Mouse (Mus musculus): ENCODE data around the gene Phgr1.

DNA sequence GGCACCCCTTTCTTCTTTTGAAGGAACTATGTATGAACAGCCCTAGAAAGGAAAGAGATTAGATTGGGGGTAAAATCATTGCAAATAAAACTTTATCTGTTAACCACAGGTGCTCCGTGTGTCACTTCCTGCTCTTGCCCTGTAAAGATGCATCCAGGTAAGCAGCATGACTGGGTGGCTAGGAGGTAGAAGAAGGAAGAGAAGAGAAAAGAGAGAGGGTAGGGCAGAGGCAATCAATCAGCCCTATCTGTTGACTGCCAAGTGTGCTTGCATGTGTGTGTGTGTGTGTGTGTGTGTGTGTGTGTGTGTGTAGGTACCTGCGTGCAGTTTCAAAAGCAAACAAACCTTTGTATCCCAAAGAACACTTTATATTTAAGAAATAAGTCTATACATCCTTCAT, 2.0 kb downstream of the Phgr1 start:
- TF ChIP-seq CTCF (IDR thresholded peaks at IDR 0.05; ENCODE audit: borderline replicate concordance, control insufficient read depth, extremely low read depth, insufficient read depth, low read length, poor library complexity) (no peak), POLR2A (IDR thresholded peaks at IDR 0.05; ENCODE audit: control insufficient read depth, extremely low read depth, insufficient read depth, low read length, poor library complexity) (no peak)
